Mouse (Mus musculus): Measurements from ENCODE around the gene Gins2.

The Gins2 gene

DNA sequence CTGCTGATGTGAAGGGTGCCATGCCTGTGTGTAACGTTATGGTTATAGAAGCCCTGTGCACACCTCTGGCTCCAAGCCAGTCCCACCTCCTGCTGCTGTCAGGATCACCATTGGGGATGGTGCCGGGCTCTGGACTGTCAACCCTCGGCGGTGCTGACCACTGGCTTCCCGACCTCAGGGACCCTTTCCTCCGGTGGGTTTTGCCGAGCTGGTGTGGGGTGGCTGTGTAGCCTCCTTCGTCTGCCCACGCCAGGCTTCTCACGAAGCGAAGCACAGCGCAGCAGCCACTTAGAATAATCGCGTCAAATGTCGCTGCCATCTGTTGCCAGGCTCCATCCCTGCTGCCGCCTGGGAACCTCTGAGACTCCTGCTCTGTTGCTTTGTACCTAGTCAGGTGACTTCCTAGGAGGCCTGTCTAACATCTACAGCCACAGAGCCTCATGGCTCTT is 40.8 kb downstream of the Gins2 start:
- in situ Hi-C loops (cut with MseI, MboI) = no loop called here

GRCm38 (mm10) chr8:120547562-120547961 is 41.5 kb downstream of the Gins2 start:
- in situ Hi-C loops (cut with MseI, MboI) = no loop called here

DNA sequence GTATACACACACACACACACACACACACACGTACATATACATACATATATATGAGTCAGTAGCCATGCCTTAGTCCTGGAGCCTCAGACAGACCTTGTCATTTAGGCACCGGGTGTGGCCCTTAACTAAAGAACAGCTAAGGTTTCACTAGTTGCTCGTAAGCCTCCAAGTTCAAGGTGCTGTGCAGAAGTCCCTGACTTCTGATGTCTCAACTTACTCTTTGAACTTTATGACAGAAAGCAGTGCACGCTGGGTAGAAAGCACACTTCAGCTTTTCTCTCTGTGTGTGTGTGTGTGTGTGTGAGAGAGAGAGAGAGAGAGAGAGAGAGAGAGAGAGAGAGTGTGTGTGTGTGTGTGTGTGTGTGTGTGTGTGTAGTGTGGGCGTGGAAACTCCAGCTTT is 44.9 kb downstream of the Gins2 start:
- in situ Hi-C loops (cut with MseI, MboI) = no loop called here

GRCm38 (mm10) chr8:120543416-120544055 is 45.6 kb downstream of the Gins2 start:
- in situ Hi-C loops (cut with MseI, MboI) = no loop called here

DNA sequence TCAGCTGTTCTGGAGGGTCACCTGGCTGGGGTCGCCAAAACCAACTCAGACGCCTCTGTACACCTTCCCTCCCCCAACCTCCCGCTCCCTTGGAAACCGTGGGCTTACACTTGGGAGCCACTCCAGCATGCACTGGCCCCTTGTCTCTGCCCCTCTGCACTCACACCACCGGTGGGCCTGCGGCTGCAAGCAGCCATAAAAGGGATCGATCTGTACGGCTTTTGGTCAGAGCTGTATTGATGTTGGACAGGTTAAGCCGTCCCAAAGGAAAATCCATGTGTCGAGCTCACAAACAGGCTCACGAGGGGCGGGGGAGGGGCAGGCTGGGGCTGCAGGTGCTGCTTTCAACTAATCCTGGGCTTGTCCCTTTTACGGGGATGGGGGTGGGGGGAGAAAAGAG is 46.1 kb downstream of the Gins2 start:
- in situ Hi-C loops (cut with MseI, MboI) = no loop called here

DNA sequence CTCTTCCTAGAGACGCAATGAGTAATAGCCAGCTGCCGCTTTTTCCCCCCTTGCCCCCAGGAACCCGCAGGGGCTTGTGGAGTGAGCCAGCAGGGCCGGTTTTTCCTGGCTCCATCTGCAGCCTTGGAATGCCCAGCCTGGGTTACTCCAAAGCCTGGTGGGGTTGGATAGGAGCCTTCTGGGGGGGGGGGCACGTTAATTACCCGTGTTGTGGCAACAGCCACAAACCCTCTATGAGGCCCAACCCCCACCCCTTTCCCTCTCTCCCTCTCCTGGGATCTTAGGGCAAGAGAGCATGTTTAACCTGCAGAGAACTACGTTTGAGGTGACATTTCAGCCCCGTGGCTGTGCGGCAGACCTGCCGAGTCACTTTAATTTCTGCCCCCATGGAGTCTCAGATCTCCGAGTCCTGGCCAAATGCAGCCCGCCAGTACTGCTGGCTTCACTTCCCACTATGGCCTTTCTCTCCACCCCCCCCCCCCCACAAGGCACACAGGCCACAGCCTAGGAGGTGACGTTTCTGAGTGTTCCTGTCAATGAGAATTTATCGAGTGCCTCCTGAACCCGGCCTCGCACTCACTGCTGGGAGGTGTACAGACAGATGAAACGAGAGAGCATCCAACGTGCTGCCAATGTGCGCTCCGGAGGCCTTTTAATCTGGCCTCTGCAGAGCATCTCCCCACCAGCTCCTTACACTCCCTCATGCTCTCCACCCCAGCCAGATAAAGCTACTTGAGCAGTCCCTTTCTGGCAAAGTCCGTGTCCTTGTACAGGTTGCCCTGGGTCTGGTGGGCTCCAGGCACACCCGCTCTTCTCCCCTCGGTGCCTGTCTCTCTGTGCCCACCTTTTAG is 49.1 kb downstream of the Gins2 start:
- in situ Hi-C loops (cut with MseI, MboI) = no loop called here

DNA sequence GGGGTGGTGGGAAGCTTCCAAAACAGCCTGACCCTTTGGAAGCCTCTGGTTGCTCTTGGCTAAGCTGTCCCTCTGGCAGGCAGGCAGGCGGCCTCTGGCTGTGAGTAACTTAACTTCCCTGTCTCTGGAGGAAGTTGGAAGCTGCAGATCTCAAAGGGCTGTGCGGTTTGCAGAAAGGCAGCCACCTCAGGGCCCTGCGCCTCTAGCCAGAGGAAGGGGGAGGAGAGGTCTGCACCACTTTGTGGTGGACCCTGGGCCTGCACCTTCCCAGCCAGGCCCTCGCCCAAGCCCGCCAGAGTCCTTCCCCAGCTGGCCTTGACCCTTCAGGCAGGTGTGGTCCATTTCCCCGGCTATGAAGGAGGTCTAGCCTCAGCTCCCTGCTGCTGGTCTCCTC is 49.7 kb downstream of the Gins2 start:
- in situ Hi-C loops (cut with MseI, MboI) = no loop called here

- in situ Hi-C loops (cut with MseI, MboI) = no loop called here
Observed at GRCm38 (mm10) chr8:120538397-120539240, 50.5 kb downstream of the Gins2 start.

DNA sequence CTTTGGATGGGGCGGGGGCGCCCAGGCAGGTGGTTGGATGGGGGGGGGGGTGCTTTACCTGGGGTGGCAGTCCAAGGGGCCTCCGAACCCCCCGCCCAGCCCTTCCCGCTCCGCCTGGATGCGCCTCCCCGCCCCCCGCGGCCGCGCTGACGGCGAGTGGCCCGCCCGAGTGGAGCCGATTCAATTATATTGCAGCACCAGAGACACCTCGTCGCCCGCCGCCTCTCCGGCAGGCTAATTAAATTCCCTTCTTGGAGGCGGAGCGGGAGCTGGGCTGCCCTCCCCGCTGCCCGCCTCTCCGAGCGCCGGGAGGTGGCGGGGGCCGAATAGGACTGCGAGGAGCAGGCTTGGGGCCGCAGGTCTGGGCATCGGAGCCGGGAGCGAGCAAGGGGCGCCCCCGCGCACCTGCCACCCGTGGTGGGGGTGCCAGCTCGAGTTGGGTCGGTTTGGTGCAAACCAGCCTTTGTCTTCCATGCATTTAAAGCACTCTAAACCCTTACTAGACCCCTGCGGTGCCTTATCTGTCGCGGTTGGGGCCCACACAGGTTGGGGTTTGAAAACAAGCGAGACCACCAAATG is 51.2 kb downstream of the Gins2 start:
- in situ Hi-C loops (cut with MseI, MboI) = no loop called here

DNA sequence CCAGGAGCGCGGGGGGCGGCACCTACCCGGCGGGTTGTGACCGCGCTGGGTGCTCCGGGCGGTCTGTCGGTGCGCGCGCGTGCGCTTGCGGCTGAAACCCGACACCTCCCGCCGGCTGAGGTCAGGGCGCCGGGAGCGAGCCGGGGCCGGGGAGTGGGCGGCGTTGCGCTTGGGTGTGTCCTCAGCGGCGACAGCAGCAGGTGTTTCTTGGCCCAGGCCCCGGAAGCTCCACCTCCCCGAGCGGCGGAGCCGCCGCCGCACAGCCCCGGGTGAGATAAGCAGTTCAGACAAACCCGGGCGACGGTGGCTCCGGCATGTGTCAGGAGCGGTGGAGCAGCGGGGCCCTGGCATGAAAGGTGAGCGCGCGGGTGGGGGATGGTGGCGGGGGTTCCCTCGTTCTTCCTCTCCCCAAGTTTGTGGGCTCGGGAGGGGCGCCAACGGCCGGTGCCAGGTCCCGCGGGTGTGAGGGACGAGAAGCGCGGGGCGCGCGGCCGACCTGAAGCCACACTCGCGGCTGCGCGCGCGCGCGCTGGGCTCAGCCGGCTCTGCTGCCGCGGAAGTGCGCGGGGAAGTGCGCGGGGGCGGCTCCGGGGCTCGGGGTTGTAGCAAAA is 51.8 kb downstream of the Gins2 start:
- in situ Hi-C loops (cut with MseI, MboI) = no loop called here

GRCm38 (mm10) chr8:120536306-120537206 is 52.5 kb downstream of the Gins2 start:
- in situ Hi-C loops (cut with MseI, MboI) = no loop called here

DNA sequence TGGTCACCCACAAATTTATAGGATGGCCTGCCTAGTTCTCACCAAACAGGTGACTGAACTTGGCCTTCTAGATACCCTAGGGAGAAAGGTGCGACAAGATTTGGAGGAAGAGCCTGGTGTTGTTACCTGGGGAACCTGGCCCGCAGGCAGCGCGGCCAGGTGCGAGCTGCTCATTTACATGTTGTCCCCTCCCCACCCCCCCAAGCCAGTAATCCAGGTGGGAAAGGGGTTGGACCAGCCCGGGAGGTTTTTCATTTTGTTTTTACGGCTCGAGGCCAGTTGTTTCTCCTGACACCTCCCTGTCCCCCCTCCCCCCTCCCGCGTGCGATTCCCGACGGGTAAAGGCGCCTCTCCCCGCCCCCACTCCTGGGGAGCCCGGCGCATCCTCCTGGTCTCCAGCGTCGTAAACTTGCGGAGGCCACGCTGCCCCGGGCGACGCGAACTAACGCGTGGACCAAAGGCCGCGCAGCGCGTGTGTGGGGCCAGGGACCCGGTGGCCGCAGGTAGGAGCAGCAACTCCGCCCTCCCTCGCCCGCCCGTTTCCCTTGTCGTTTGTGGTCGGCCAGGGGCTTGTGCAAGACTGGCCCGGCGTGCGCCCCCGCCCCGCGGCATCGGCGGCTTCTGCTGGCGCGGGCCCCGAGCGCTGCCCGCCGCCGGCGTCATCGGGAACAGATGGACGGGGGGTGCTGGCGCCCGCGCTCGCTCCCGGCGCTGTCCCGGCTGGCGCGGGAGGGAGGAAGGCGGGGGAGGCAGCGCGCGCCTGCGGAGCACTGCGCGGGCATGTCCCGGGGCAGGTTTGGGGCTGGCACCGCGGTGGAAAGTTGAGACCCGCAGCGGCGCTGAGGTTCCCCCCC is 53.4 kb downstream of the Gins2 start:
- in situ Hi-C loops (cut with MseI, MboI) = no loop called here

DNA sequence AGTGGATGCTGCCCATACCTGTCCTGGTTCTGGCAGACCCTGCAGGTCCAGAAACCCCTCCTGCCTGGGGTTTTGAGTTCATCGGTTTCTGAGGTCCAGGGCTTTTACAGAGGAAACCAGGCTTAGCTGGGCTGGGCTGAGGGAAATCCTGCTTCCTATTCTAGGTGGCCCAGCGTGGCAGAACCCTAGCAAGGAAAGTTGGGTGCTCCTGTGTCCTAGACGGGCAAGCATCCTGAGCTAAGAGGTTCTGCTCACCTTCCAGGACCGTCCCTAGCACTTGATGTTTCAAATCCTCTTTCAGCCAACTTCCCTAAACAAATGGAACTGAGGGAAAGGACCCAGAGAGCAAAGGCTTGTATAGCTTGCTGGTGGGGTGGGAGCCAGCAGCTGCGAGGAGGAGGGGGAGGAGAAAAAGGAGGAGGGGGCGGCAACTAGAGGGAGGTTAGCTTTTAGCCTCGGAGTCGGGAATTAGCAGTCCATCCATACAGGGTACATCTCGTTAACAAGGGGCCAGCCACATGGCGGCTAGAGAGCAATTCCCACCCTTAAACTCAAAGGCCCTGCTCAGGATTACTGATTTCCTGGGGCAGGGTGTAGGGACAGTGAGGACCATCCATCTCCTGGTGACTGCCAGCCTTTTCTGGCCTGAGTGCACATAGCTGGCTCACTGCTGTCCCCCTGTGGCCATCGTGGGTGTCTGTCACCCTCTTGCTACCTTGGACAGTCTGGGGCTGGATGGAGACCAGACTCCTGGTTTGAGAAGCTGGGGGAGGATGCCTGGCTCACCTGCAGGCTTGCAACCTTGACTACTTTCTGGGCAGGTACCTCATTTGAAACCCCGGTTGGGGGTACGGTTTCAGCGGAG is 54.4 kb downstream of the Gins2 start:
- in situ Hi-C loops (cut with MseI, MboI) = no loop called here

- in situ Hi-C loops (cut with MseI, MboI) = no loop called here
Observed at GRCm38 (mm10) chr8:120534080-120534479, 55.0 kb downstream of the Gins2 start.

DNA sequence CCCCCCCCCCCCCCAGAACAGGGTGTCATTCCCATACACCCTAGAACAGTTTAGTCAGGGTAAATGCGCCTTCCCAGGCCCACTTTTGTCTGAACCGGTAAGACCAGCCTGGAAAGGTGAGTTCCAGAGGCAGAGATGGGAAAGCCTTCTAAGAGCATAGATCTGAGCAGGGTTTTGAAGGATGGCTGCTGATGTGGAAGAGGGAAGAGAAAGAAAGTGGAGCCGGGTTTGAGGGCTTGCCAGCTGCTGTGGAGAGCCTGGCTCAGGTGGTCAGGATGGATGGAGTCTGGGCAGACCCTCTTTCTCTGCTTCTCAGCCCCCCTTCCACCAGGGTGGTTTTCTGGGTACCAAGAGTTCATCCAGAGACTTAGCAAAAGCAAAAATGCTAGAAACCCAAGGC is 55.7 kb downstream of the Gins2 start:
- in situ Hi-C loops (cut with MseI, MboI) = no loop called here

DNA sequence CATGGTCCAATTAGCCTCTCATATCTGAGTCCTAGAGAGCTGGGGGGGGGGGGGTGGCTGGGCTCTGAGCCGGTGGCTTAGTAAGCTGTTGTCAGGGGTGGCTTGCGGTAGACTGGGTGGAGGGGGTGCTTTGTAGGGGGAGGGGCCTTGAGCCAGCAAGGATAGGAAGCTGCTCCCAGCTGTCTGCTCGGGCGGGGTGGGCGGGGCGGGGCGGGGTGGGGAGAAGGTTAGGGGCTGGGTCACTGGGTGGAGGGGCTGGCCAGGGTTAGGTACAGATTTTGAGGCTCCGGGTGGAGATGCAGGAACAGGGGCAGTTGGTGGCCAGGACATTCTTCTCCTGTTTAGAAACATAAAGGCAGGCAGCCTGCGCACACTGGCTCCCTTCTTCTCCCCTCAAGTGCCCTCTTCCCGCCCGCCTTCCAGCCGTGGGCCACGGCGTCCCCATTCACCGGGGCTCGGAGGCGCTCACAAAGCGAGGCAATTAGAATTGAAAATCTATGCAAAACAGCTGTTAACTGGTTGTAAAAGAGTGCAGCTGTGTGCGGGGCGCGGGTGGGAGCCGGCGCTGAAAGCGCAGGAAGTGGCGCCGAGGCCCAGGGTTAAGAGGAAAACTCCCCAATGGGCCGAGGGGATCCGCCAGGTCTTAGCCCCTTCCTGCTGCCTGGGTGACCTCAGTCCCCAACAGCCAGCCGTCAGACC is 56.4 kb downstream of the Gins2 start:
- in situ Hi-C loops (cut with MseI, MboI) = no loop called here

GRCm38 (mm10) chr8:120531775-120532516 is 57.2 kb downstream of the Gins2 start:
- in situ Hi-C loops (cut with MseI, MboI) = no loop called here
